Mouse (Mus musculus) spleen, embryonic (tissue): Measurements from ENCODE around the gene 2810459M11Rik.
"Not testable (repeated sequence)": the region's sequence is repeated elsewhere in the genome, so short reads cannot be mapped to it uniquely, and the experiment has no call there.

ENCODE experiments used
- CTCF ChIA-PET: fragments of 350-600 bp; sonication (Branson Sonifier 250); formaldehyde crosslinking; loops from one replicate; lab custom pipeline; 2022; lab: Charles Lee

The 2810459M11Rik gene

DNA sequence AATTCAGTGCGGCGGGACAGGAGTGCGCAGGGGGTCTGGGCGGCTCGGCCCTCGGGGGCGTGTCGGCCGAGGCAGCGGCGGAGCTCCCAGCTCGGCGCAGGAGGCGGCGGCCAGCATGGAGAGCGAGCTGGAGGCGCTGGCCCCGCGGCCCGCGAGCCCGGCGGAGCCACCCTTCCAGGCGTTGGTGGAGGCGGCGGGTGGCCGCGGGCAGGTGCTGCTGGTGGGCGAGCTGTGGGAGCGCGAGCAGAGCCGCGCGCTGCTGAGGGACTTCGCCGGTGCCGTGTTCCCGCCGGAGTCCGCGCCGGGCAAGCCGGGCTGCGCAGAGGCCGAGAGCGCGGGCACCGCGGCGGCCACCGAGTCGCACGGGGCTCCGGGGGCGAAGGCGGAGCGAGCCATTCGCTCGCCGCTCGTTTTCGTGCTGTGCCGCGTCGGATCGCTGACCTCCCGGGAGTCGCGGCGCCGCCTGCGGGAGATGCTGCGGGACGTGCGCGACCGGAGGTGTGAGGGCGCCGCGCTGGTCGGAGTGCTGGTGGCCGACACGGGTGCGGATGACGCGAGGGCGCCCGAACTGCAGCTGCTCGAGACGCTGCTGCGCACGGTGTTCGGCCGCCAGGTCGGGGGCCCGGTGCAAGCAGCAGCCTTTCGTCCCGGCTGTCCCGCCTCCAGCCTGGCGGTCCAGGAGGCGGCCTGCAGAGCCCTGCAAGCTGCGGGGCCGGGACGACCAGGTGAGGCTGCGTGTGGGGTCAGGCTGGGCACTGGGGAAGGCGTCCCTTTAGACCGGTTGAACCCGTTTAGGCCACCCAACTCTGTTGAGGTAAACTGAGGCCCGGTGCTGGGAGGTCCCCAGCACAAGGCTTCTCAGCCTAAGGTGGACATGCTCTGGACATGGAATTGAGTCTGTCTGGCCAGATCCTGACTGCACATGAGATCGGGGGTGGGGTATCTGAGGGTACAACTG is at the start of gene 2810459M11Rik:
Gene 2810459M11Rik, plus strand, starts transcription at position 16 of the 958 bp plus-strand sequence.
- CTCF ChIA-PET = no interaction called here

GRCm38 (mm10) chr1:85997221-85997620 is 48.4 kb upstream of the 2810459M11Rik start:
- CTCF ChIA-PET = interaction anchor here (2.1 kb wide), 1 partner anchor 10 kb away, joined by 8 read pairs; no protein-coding TSS in a partner anchor

- CTCF ChIA-PET = interaction anchor here (0.8 to 2.1 kb wide), 2 partner anchors 9 to 30 kb away, joined by 6 to 8 read pairs; no protein-coding TSS in a partner anchor
Measured at GRCm38 (mm10) chr1:85998012-85998411, 47.7 kb upstream of the 2810459M11Rik start.

- CTCF ChIA-PET = no interaction called here
Measured at GRCm38 (mm10) chr1:85999853-86000570, 45.7 kb upstream of the 2810459M11Rik start.

DNA sequence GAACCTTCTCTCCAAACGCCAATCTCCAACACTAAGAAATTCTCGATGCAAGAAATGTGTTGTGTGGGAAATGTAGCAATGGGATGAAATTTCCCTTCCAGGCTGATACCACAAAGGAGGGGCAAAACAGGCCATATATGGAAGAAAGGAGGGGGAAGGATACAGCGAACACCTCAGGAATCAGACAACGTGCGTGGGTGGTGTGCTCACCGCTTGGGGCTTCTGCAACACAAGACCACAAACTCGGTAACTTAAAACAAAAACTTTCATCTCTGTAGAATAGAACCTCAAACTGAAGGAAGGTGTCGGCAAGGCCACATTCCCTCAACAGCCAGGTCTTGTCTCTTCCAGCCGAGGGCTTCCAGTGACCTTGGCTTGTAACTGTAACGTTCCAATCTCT is 40.1 kb upstream of the 2810459M11Rik start:
- CTCF ChIA-PET = interaction anchor here (0.5 to 0.9 kb wide), 2 partner anchors 10 to 70 kb away, joined by 4 to 5 read pairs; no protein-coding TSS in a partner anchor

DNA sequence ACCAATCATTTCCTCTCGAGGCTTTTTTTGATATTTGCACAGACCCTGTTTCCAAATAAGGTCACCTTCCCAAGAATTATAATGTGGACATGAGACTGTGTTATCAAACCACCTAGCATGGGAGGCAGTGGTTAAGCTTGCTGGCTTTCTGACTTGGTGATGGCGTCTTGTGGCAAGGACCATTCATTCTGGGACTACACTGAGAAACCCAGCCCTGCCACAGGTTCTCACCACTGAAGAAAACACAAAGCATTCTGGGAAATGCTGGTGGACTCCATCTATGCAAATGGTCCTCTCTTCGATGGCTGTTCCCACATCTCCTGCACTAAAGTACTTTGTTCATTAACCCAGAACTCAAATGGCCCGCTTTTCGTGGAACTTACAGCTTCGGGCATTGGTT is 39.6 kb upstream of the 2810459M11Rik start:
- CTCF ChIA-PET = interaction anchor here (0.9 kb wide), 1 partner anchor 71 kb away, joined by 4 read pairs; no protein-coding TSS in a partner anchor

GRCm38 (mm10) chr1:86007778-86008177 is 37.9 kb upstream of the 2810459M11Rik start:
- CTCF ChIA-PET = interaction anchor here (0.7 to 1.2 kb wide), 5 partner anchors 10 to 104 kb away, joined by 3 to 9 read pairs (median 4); no protein-coding TSS in a partner anchor

GRCm38 (mm10) chr1:86015758-86016157 is 29.9 kb upstream of the 2810459M11Rik start:
- CTCF ChIA-PET = not testable (repeated sequence)

GRCm38 (mm10) chr1:86016516-86016915 is 29.1 kb upstream of the 2810459M11Rik start, which contains the start of gene Spata3:
Spata3 (plus strand) TSS chr1:86016816.
- CTCF ChIA-PET = no interaction called here

GRCm38 (mm10) chr1:86018235-86019055 is 27.2 kb upstream of the 2810459M11Rik start:
- CTCF ChIA-PET = no interaction called here

DNA sequence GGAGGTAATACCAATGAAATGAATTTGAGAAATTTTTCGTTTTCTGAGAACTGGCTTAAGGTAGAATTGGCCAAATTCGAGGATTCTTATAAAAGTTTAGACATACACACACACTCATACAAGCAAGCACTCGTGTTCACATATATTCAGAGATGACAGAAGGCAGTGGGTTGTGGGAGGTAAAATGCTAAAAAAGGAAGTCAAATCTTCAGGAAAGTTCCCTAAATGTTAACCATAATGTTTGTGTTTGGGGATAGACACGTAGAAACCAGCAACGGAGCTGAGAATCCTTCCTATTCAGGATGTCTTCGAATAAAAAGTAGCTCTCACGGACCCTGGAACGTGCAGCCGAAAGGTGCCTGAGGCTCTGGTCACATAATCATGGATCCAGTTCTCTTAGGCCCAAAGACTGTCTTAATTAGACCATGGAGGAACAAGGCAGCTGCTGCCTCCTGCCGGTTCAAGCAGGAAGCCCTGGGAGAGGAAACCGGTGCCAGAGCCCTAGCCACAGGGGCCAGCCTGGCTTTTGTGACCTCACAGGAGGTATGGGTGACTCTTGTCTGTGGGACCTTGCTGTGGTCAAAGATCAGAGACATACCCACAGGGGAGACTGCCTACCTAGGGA is 24.2 kb upstream of the 2810459M11Rik start:
- CTCF ChIA-PET = interaction anchor here (1.1 kb wide), 1 partner anchor 66 kb away, joined by 4 read pairs; no protein-coding TSS in a partner anchor

GRCm38 (mm10) chr1:86032273-86032987 is 13.2 kb upstream of the 2810459M11Rik start:
- CTCF ChIA-PET = no interaction called here

DNA sequence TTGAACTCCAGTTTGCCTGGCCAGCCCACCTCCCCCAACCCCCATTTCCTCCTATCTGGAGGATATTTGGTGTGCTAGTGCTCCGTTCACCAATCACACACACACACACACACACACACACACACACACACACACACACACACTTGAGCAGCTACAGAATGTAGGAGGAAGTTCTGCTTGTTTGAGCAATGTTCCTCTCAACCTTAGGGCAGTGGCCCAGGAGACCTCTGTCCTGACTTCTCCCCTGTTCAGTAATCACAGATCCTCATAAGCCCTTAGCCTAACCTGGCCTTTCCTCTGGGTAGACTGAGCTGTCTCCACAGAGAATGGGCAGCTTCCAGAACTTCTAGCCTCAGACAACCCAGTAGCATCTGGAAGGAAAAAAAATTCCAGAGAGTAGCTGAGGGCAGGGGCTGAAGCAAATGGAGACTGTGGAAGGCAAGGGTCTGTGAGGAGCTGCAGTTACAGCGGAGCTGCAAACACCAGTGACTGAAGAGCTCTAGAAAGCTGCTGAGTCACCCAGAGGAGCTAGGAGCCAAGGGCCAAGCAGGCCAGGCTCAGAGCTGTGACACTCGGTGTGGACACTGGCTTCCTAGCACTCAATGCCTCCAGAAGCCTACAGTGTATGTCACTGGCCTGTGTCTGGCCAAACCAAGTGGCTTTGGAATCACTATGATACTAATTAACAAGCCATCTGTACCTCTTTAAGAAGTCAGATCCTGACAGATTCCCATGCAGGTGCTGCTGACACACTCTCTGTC is 7.3 kb upstream of the 2810459M11Rik start:
- CTCF ChIA-PET = no interaction called here

DNA sequence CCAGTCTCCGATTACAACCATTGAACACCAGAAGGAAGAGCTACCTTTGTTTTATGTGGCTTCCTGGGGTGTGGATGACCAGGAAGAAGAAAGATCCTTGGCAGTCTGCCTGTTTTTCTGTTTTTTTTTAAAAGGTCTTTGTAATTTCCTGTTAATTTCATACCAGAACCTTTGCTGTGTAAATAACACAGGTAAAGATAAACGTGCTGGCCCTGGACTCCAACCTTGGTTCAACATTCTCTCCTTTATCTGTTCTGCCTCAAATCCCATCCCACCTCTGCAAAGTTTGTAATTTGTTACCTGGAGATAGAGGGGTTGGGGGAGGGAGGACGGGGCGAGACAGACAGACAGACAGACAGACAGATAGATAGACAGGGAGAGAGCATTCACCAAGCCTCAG is 5.5 kb upstream of the 2810459M11Rik start:
- CTCF ChIA-PET = no interaction called here

DNA sequence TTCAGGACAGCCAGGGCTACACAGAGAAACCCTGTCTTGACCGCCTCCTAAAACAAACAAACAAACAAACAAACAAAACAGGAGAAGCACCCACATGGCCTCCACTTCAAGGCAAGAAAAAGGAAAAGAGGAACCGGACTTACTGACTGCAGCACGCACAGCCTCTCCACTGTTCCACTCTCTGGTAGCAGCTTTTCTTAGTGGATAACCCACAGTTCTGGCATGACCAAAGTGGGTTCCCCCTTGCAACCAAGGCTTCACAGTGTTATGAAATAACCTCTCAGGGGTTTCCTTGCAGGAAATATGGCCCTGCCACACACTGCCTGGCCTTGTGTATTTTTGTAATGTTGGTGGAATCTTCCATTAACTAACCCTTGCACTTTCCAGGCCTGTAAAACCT is 4.8 kb upstream of the 2810459M11Rik start:
- CTCF ChIA-PET = no interaction called here

DNA sequence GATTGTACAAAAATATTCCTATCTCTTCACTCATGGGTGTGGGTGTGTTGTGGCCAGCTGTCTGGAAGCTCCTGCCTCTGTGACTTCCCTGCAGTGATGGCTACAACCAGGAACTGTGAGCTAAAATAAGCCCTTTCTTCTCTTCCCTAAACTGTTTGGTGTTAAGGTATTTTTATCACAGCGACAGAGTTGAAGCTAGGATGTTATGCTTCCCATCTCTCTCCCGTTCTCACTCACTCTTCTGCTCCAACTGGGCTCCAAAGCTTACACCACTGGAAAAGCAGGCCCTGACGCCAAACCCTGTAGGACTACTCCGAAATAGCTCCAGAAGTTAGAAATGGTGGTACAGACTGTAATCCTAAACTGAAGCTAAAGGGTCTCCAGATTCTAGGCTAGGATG is 607 bp upstream of the 2810459M11Rik start:
- CTCF ChIA-PET = no interaction called here

DNA sequence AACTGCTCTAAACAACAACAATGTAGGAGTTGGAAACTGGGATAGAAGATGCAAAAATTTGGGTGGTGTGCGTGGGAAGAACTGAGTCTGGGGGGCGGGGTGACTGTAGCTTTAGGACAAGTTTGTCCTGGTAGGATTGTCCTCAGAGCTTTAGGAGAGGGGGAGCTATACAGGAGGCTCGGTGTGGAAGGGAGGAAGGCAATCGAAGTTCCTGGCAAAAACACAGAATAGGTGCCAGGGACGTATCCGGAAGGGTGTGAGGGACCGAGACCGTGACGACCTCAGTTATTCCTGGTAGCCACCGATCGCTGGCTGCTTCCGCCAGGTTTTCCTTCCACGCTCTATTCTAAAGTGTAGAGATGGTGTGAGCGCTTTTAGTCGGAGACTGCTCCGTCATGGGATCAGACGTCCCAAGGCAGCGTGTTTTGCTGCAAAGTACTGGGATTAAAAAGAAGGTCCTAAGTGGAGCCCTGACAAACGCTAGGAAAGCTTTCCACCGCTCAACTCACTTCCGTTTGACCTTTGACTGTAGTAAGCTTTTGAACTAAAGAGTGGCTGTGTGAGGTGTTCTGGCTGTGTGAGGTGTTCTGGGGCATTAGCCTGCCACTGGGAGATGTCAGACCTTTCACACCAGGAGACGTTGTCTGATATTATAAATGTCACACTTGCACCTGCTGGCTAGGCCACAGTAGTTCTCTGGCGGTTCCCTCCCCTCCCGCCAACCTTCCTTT is 1.3 kb downstream of the 2810459M11Rik start:
- CTCF ChIA-PET = interaction anchor here (0.6 kb wide), 1 partner anchor 36 kb away, joined by 3 read pairs; no protein-coding TSS in a partner anchor

DNA sequence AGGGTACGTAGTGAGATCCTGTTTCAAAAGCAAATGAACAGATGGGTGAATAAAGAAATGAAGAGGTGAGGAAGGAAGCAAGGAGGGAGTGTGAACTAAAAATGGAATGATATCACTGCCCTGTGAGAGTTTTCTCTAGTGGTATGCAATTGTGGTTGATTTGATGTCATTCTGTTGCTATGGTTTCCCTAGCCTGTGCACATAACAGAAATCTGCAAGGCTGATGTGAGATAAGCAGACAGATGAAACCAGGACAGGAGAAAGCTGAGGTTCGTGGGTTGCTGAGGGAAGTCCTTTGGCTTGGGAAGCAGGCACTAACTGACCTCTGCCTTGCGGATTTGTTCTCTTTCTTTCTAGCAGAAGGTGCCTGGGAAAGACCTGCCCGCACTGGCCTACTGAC is 2.6 kb downstream of the 2810459M11Rik start:
- CTCF ChIA-PET = no interaction called here
